Mouse (Mus musculus): ENCODE data around the gene Rasgef1b. TPM values are rescaled to one million over a fixed set of nuclear protein-coding genes. Genes with fewer than 3 reads are reported as not detected.
A peak's percentile ranks its signal among the peaks of the same experiment; 100 is the strongest.

The Rasgef1b gene
- polyA plus RNA-seq, 2 experiments: 4.3 to 9.2 TPM

- ATAC-seq (ENCODE audit: low FRiP score, low read depth): no peak
- H3K27ac ChIP-seq (replicated peaks; ENCODE audit: low read depth, low read length): no peak overlapping the region
- H3K4me3 ChIP-seq (replicated peaks; ENCODE audit: low read length): no peak overlapping the region
- 0 out of 2 replicates have a peak, but pooled peaks cover 3% of the 10 kb centered on the region for H3K4me1 ChIP-seq (ENCODE audit: control insufficient read depth, insufficient read depth, low read length)
- WGBS: 75% methylated on average over 11 of the region's 11 CpGs
- no peaks in the 10 kb centered on the region for H3K27me3 ChIP-seq (ENCODE audit: control insufficient read depth, insufficient read depth, low read length)
- H3K9ac ChIP-seq (ENCODE audit: low read depth, low read length, severe bottlenecking): no peak overlapping the region
- DNase-seq (ENCODE audit: low spot score): no peak
- no peaks in the 10 kb centered on the region for H3K9me3 ChIP-seq (ENCODE audit: control insufficient read depth, low read length)
- no peak overlapping the region for H3K4me2 ChIP-seq (replicated peaks; ENCODE audit: low read depth, low read length, severe bottlenecking)
- no peaks in the 10 kb centered on the region for H3K36me3 ChIP-seq (ENCODE audit: control insufficient read depth, insufficient read depth, low read length)
- no peak for TF ChIP-seq POLR2A (IDR thresholded peaks at IDR 0.05; ENCODE audit: borderline replicate concordance, extremely low read depth, insufficient read depth, insufficient read length)
These were observed 392.4 kb downstream of the Rasgef1b start for GRCm38 (mm10) chr5:99336427-99336826.

GRCm38 (mm10) chr5:99334017-99334416 is 394.8 kb downstream of the Rasgef1b start:
- Histone ChIP-seq H3K4me3 (replicated peaks; ENCODE audit: low read length) (no peak overlapping the region), H3K4me1 (ENCODE audit: control insufficient read depth, insufficient read depth, low read length) (no peaks in the 10 kb centered on the region), H3K9me3 (ENCODE audit: control insufficient read depth, low read length) (no peaks in the 10 kb centered on the region), H3K27me3 (ENCODE audit: control insufficient read depth, insufficient read depth, low read length) (no peaks in the 10 kb centered on the region), H3K9ac (ENCODE audit: low read depth, low read length, severe bottlenecking) (no peak overlapping the region), H3K36me3 (ENCODE audit: control insufficient read depth, insufficient read depth, low read length) (no peaks in the 10 kb centered on the region), H3K27ac (replicated peaks; ENCODE audit: low read depth, low read length) (no peak overlapping the region), H3K4me2 (replicated peaks; ENCODE audit: low read depth, low read length, severe bottlenecking) (no peak overlapping the region)
- no peak for ATAC-seq (ENCODE audit: low FRiP score, low read depth)
- 80% methylated on average over 5 of the region's 5 CpGs for whole genome bisulfite sequencing
- DNase-seq (ENCODE audit: low spot score): no peak
- TF ChIP-seq POLR2A (IDR thresholded peaks at IDR 0.05; ENCODE audit: borderline replicate concordance, extremely low read depth, insufficient read depth, insufficient read length): no peak

GRCm38 (mm10) chr5:99332021-99332420 is 396.8 kb downstream of the Rasgef1b start:
- WGBS: 82% methylated on average over 2 of the region's 2 CpGs
- no peak overlapping the region for H3K4me2 ChIP-seq (replicated peaks; ENCODE audit: low read depth, low read length, severe bottlenecking)
- H3K4me1 ChIP-seq (ENCODE audit: control insufficient read depth, insufficient read depth, low read length): no peaks in the 10 kb centered on the region
- DNase-seq (ENCODE audit: low spot score) (no peak), ATAC-seq (ENCODE audit: low FRiP score, low read depth) (no peak)
- no peaks in the 10 kb centered on the region for H3K36me3 ChIP-seq (ENCODE audit: control insufficient read depth, insufficient read depth, low read length)
- no peaks in the 10 kb centered on the region for H3K9me3 ChIP-seq (ENCODE audit: control insufficient read depth, low read length)
- no peaks in the 10 kb centered on the region for H3K27me3 ChIP-seq (ENCODE audit: control insufficient read depth, insufficient read depth, low read length)
- no peak overlapping the region for H3K9ac ChIP-seq (ENCODE audit: low read depth, low read length, severe bottlenecking)
- no peak overlapping the region for H3K4me3 ChIP-seq (replicated peaks; ENCODE audit: low read length)
- no peak for TF ChIP-seq POLR2A (IDR thresholded peaks at IDR 0.05; ENCODE audit: borderline replicate concordance, extremely low read depth, insufficient read depth, insufficient read length)
- H3K27ac ChIP-seq (replicated peaks; ENCODE audit: low read depth, low read length): no peak overlapping the region

- Histone ChIP-seq H3K27ac (replicated peaks; ENCODE audit: low read depth, low read length) (no peak overlapping the region), H3K9ac (ENCODE audit: low read depth, low read length, severe bottlenecking) (no peak overlapping the region), H3K4me2 (replicated peaks; ENCODE audit: low read depth, low read length, severe bottlenecking) (no peak overlapping the region), H3K36me3 (ENCODE audit: control insufficient read depth, insufficient read depth, low read length) (no peaks in the 10 kb centered on the region), H3K9me3 (ENCODE audit: control insufficient read depth, low read length) (no peaks in the 10 kb centered on the region), H3K4me3 (replicated peaks; ENCODE audit: low read length) (no peak overlapping the region), H3K4me1 (ENCODE audit: control insufficient read depth, insufficient read depth, low read length) (no peaks in the 10 kb centered on the region), H3K27me3 (ENCODE audit: control insufficient read depth, insufficient read depth, low read length) (no peaks in the 10 kb centered on the region)
- WGBS: 69% methylated on average over 6 of the region's 6 CpGs
- peak; percentile 59 for DNase-seq (ENCODE audit: low spot score)
- no peak for TF ChIP-seq POLR2A (IDR thresholded peaks at IDR 0.05; ENCODE audit: borderline replicate concordance, extremely low read depth, insufficient read depth, insufficient read length)
- no peak for ATAC-seq (ENCODE audit: low FRiP score, low read depth)
These were observed 399.8 kb downstream of the Rasgef1b start for GRCm38 (mm10) chr5:99329065-99329464.

GRCm38 (mm10) chr5:99327019-99327418 is 401.8 kb downstream of the Rasgef1b start:
- Histone ChIP-seq H3K27me3 (ENCODE audit: control insufficient read depth, insufficient read depth, low read length) (no peaks in the 10 kb centered on the region), H3K4me2 (replicated peaks; ENCODE audit: low read depth, low read length, severe bottlenecking) (no peak overlapping the region), H3K9me3 (ENCODE audit: control insufficient read depth, low read length) (no peaks in the 10 kb centered on the region), H3K27ac (replicated peaks; ENCODE audit: low read depth, low read length) (no peak overlapping the region), H3K4me3 (replicated peaks; ENCODE audit: low read length) (no peak overlapping the region), H3K9ac (ENCODE audit: low read depth, low read length, severe bottlenecking) (no peak overlapping the region), H3K36me3 (ENCODE audit: control insufficient read depth, insufficient read depth, low read length) (no peaks in the 10 kb centered on the region), H3K4me1 (ENCODE audit: control insufficient read depth, insufficient read depth, low read length) (no peaks in the 10 kb centered on the region)
- TF ChIP-seq POLR2A (IDR thresholded peaks at IDR 0.05; ENCODE audit: borderline replicate concordance, extremely low read depth, insufficient read depth, insufficient read length): no peak
- ATAC-seq (ENCODE audit: low FRiP score, low read depth) (no peak), DNase-seq (ENCODE audit: low spot score) (no peak)
- 80% methylated on average over 2 of the region's 2 CpGs for WGBS

- Histone ChIP-seq H3K4me3 (replicated peaks; ENCODE audit: low read length) (no peak overlapping the region), H3K27ac (replicated peaks; ENCODE audit: low read depth, low read length) (no peak overlapping the region), H3K4me1 (ENCODE audit: control insufficient read depth, insufficient read depth, low read length) (no peaks in the 10 kb centered on the region), H3K9ac (ENCODE audit: low read depth, low read length, severe bottlenecking) (no peak overlapping the region), H3K36me3 (ENCODE audit: control insufficient read depth, insufficient read depth, low read length) (no peaks in the 10 kb centered on the region), H3K4me2 (replicated peaks; ENCODE audit: low read depth, low read length, severe bottlenecking) (no peak overlapping the region), H3K27me3 (ENCODE audit: control insufficient read depth, insufficient read depth, low read length) (no peaks in the 10 kb centered on the region), H3K9me3 (ENCODE audit: control insufficient read depth, low read length) (no peaks in the 10 kb centered on the region)
- TF ChIP-seq POLR2A (IDR thresholded peaks at IDR 0.05; ENCODE audit: borderline replicate concordance, extremely low read depth, insufficient read depth, insufficient read length): no peak
- no peak for ATAC-seq (ENCODE audit: low FRiP score, low read depth)
- no peak for DNase-seq (ENCODE audit: low spot score)
These were observed 403.6 kb downstream of the Rasgef1b start for GRCm38 (mm10) chr5:99325301-99325700.
